20 mouse cellular contexts compared by ENCODE assay signal in genomic region chr2:50425151-50425550, GRCm38 (mm10).
"Had no signal": no experiment of that assay in that cellular context is flagged by ENCODE, and none has a peak within 500 bp of the region (broad histone marks: within the 10 kb centered on the region; RNA-seq: fewer than 3 reads in every experiment).

No protein-coding gene starts in this region.

- H3K36me3 ChIP-seq: kidney, embryonic 15.5 days; liver, embryonic 12.5 days; liver, embryonic 15.5 days; neural tube, embryonic 12.5 days; neural tube, embryonic 15.5 days had no signal

- DNase-seq: kidney, adult 11 months; kidney, adult 8-10 months; kidney, postnatal 10 days; kidney, postnatal 36 days; left cerebral cortex, postnatal 4 days; liver; lung, adult 2 months; lung, postnatal 14 days; lung, postnatal 4 days; midbrain, embryonic 14.5 days; right cerebral cortex, adult 18-20 months; right cerebral cortex, postnatal 14 days; right cerebral cortex, postnatal 4 days; thymus, postnatal 36 days had no signal

- H3K9ac ChIP-seq: kidney, embryonic 15.5 days; liver, embryonic 12.5 days; liver, embryonic 15.5 days; neural tube, embryonic 12.5 days; neural tube, embryonic 15.5 days had no signal

- H3K4me1 ChIP-seq: kidney, embryonic 15.5 days; liver, embryonic 12.5 days; liver, embryonic 15.5 days; neural tube, embryonic 12.5 days; neural tube, embryonic 15.5 days had no signal

- H3K4me2 ChIP-seq: kidney, embryonic 15.5 days; liver, embryonic 12.5 days; liver, embryonic 15.5 days; midbrain, embryonic 11.5 days; neural tube, embryonic 12.5 days; neural tube, embryonic 15.5 days had no signal

- ATAC-seq: liver, embryonic 12.5 days had no signal

- H3K9me3 ChIP-seq: kidney, embryonic 15.5 days; liver, embryonic 12.5 days; liver, embryonic 15.5 days; neural tube, embryonic 12.5 days; neural tube, embryonic 15.5 days had no signal

- H3K27ac ChIP-seq: kidney, embryonic 15.5 days; liver, embryonic 12.5 days; liver, embryonic 15.5 days; neural tube, embryonic 12.5 days; neural tube, embryonic 15.5 days had no signal

- H3K4me3 ChIP-seq: kidney, embryonic 15.5 days; liver, embryonic 12.5 days; liver, embryonic 15.5 days; neural tube, embryonic 12.5 days; neural tube, embryonic 15.5 days had no signal

- H3K27me3 ChIP-seq: kidney, embryonic 15.5 days; liver, embryonic 12.5 days; liver, embryonic 15.5 days; neural tube, embryonic 12.5 days; neural tube, embryonic 15.5 days had no signal
